Mouse (Mus musculus) neural tube, embryonic 14.5 days (tissue): Measurements from ENCODE around the gene Nkrf. TPM values are rescaled to one million over a fixed set of nuclear protein-coding genes. Genes with fewer than 3 reads are reported as not detected.
A peak's percentile ranks its signal among the peaks of the same experiment; 100 is the strongest.

Experiments
- ATAC-seq: fragments of 200-750 bp; cut with Nextera tagmentation; 2 replicates; pipeline ENCODE4 v1.8.0; 2017; ENCODE audit warnings: low read depth, mild to moderate bottlenecking, moderate TSS enrichment, moderate library complexity
- H3K27ac ChIP-seq: fragments of 300-500 bp; sonication (generic); 2 replicates; pipeline ENCODE4 v1.5.1; 2014; ENCODE audit warnings: low read depth, mild to moderate bottlenecking, control low read depth, low read length, moderate library complexity, mixed read lengths
- H3K27me3 ChIP-seq: fragments of 300-500 bp; sonication (generic); 2 replicates; pipeline ENCODE4 v1.6.1; 2014; ENCODE audit warnings: low read length; ENCODE audit not compliant: control insufficient read depth, insufficient read depth
- H3K36me3 ChIP-seq: fragments of 300-500 bp; sonication (generic); 2 replicates; pipeline ENCODE4 v1.6.1; 2014; ENCODE audit warnings: low read length, mixed read lengths; ENCODE audit not compliant: control insufficient read depth, insufficient read depth
- H3K4me1 ChIP-seq: fragments of 300-500 bp; sonication (generic); 2 replicates; pipeline ENCODE4 v1.6.1; 2014; ENCODE audit warnings: low read length; ENCODE audit not compliant: control insufficient read depth, insufficient read depth
- H3K4me2 ChIP-seq: fragments of 300-500 bp; sonication (generic); 2 replicates; pipeline ENCODE4 v1.6.1; 2014; ENCODE audit warnings: mild to moderate bottlenecking, low read depth, low read length, control low read depth
- H3K4me3 ChIP-seq: fragments of 300-500 bp; sonication (generic); 2 replicates; pipeline ENCODE4 v1.5.1; 2014; ENCODE audit warnings: low read depth, low read length, control low read depth, mixed read lengths
- H3K9ac ChIP-seq: fragments of 300-500 bp; sonication (generic); replicated peaks from 2 replicates; pipeline ENCODE4 v1.6.1; 2014; ENCODE audit warnings: low read depth, mild to moderate bottlenecking, control low read depth, low read length, mixed read lengths
- H3K9me3 ChIP-seq: fragments of 300-500 bp; sonication (generic); 2 replicates; pipeline ENCODE4 v1.6.1; 2016; ENCODE audit warnings: low read length; ENCODE audit not compliant: control insufficient read depth
- WGBS: fragments of 180-500 bp; shearing (Covaris S2); extraction: QIAGEN DNeasy Blood & Tissue Kit; methylation state at CpG from one replicate; pipeline ENCODE4 v1.1.7; 2014; 5-methylcytosine and 5-hydroxymethylcytosine counted together
- polyA plus RNA-seq: library from polyadenylated mRNA; unstranded; fragments of >200 nt; fragmentation: Nextera tagmentation; extraction: Ambion mirVana; gene quantifications from 2 replicates; pipeline ENCODE4 v1.2.1, GENCODE M21; 2014

The Nkrf gene
- 21.4 and 25.6 TPM in 2 replicates for polyA plus RNA-seq

DNA sequence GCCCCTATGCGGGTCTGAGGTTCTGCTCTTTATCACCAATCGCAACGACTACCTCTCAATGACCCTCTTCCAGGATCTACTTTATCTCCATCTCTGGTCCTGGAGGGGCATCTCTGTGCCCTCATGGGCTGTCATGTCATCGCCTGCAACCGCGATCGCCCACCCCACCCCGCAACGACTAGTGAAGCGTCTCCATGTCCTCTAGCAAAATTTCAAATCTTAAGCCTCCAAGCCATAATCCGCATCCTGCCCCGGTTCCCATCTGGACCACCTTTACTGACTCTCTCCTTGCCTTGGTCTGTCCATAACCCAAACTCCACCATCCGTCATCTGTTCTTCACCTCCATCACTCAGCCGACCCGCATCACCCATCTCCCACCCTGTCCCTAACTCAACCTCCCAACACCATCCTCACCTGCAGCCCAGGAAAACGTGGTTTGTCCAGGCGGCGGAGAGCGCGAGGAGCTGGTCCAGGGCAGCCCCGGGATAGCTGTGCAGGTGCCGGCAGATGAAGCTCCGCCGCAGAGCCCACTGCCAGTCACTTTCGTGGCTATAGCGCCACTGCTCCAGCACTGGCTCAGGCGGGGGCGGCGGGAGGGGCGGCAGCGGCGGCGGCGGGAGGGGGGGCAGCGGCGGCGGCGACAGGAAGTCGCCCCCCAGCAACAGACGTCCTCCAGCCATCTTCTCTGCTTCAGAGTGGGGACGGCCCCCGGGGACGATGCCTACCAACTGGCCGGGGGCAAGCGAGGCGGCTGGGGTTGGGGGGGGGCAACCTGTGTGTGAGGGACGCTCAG is at the start of gene Nkrf:
Gene Nkrf (minus strand): TSS at position 579 of the 794 bp plus-strand sequence.
- H3K4me2 ChIP-seq: peak within 1 kb of the TSS; percentile 50
- WGBS: 15% methylated on average over 31 of the region's 47 CpGs
- peak; percentile 76 for ATAC-seq

DNA sequence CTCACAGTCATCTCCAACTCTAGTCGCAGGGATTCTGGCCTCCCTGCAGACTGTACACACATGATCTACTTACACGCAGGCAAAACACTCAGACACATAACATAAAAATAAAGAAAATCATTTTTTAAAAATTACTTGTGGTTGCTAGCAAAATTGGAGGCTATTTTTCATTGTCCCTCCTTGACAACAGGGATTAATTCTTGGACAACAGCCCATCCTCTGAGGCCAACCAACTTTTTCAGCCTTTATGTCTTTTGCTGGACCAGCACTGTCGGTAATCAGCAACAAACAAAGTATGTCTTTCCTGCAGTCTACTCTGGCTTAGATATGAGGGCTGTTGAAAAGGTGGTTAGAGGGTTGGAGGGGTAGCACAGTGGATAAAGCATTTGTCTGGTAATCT is 38.4 kb upstream of the Nkrf start:
- WGBS: 88% methylated on average over 3 of the region's 3 CpGs

More for the DNA sequence above, at the start of gene Nkrf:
- no peaks in the 10 kb centered on the region for H3K36me3 ChIP-seq
- peak within 1 kb of the TSS; percentile 82 for H3K27ac ChIP-seq
- peak within 1 kb of the TSS; percentile 50 for H3K4me3 ChIP-seq
- H3K9ac ChIP-seq: peak within 1 kb of the TSS; percentile 62
- no peaks in the 10 kb centered on the region for H3K9me3 ChIP-seq
- no peaks in the 10 kb centered on the region for H3K4me1 ChIP-seq
- H3K27me3 ChIP-seq: no peaks in the 10 kb centered on the region

DNA sequence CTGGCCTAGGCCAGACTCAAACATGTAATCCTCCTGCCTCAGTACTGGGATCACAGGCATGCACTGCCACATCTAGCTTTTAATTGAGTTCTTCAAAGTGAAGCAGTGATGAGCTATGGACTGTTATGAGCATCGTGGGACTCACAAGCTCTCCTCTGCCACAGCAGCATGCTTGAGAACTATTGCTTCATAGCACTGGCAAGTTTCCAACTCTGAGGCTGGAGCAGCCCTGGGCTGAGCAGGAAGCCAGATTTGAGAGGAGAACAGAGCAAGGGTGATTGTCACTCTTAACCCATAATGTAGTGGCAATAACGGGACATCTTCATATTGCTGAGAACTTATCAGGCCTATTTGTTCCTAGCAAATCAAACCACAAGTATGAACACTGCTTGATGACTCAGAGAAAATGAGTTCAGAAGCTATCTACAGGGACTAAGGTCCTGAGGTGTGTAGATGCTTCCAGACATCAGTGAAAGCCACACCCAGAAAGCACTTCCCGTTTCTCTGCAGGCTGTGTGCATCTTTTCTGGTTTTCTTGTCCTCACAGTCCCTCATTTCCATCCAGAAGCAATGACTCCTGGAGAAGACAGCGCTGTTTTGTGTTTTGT is 37.2 kb upstream of the Nkrf start:
- WGBS: 71% methylated on average over 4 of the region's 4 CpGs

More for the DNA sequence above, 38.4 kb upstream of the Nkrf start:
- Histone ChIP-seq H3K36me3 (no peaks in the 10 kb centered on the region), H3K27ac (no peak overlapping the region), H3K9ac (no peak overlapping the region), H3K27me3 (no peaks in the 10 kb centered on the region), H3K4me1 (no peaks in the 10 kb centered on the region), H3K9me3 (no peaks in the 10 kb centered on the region), H3K4me2 (no peak overlapping the region), H3K4me3 (no peak overlapping the region)
- no peak for ATAC-seq

DNA sequence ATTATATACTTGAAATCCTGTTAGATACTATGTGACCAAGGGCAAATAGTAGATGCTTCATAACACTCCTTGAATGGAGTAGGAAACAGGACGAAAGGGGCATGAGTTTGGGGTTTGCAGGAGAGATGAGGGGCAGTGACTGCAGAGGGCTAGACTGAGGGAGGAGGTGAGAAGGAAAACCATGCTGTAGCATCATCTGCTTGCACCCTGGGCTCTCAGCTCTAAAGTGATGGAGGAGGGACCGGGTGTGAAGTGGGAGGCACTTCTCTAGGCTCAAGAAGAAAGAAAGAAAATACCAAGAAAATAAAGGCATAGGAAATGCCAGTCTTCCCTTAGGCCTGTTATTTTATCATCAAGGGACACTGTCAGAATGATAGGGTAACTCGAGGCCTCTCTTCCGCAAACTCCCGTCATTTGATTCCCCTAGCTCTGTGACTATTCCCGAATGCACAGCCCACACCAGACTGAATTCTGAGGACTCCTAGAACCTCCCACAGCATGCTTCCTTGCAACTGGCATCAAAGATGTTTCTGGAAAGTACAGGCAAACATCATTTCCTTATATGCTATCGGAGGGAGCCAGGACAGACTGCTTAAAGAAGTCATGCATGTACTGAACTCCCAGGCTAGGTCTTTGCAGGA is 32.7 kb upstream of the Nkrf start:
- Histone ChIP-seq H3K27ac (no peak overlapping the region), H3K36me3 (no peaks in the 10 kb centered on the region), H3K4me2 (no peak overlapping the region), H3K9ac (no peak overlapping the region), H3K9me3 (no peaks in the 10 kb centered on the region), H3K4me1 (no peaks in the 10 kb centered on the region), H3K27me3 (no peaks in the 10 kb centered on the region), H3K4me3 (no peak overlapping the region)
- no peak for ATAC-seq
- 83% methylated on average over 7 of the region's 7 CpGs for WGBS

More for the DNA sequence above, 37.2 kb upstream of the Nkrf start:
- H3K9ac ChIP-seq: no peak overlapping the region
- no peak overlapping the region for H3K27ac ChIP-seq
- no peaks in the 10 kb centered on the region for H3K4me1 ChIP-seq
- H3K27me3 ChIP-seq: no peaks in the 10 kb centered on the region
- ATAC-seq: peak; percentile 79; the same call in 1 of the 2 replicates
- H3K4me2 ChIP-seq: no peak overlapping the region
- no peaks in the 10 kb centered on the region for H3K9me3 ChIP-seq
- no peaks in the 10 kb centered on the region for H3K36me3 ChIP-seq
- no peak overlapping the region for H3K4me3 ChIP-seq

DNA sequence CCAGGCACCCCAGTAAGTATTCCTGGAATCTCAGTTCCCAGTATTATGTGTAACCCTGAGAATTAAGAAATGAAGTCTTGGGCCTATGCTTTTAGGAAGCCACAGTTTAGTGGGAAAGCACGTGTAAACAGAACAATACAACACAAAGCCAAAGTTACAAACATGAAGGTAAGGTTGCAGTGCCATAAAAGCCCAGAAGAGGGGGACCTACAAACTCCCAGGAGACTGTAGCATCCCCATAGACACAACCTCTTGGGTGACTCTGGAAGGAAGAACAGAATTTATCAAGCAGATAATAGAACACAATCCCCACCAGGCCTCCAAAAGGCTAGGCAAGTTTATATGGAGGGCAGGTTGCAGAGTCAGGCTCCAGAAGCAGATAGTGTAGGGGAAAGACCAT is 27.9 kb upstream of the Nkrf start:
- no peak for ATAC-seq
- H3K27me3 ChIP-seq: no peaks in the 10 kb centered on the region
- H3K4me1 ChIP-seq: no peaks in the 10 kb centered on the region
- H3K4me3 ChIP-seq: no peak overlapping the region
- no peak overlapping the region for H3K4me2 ChIP-seq
- H3K9me3 ChIP-seq: no peaks in the 10 kb centered on the region
- no peak overlapping the region for H3K27ac ChIP-seq
- WGBS: 46% methylated on average over 1 of the region's 1 CpGs
- no peak overlapping the region for H3K9ac ChIP-seq
- H3K36me3 ChIP-seq: no peaks in the 10 kb centered on the region

DNA sequence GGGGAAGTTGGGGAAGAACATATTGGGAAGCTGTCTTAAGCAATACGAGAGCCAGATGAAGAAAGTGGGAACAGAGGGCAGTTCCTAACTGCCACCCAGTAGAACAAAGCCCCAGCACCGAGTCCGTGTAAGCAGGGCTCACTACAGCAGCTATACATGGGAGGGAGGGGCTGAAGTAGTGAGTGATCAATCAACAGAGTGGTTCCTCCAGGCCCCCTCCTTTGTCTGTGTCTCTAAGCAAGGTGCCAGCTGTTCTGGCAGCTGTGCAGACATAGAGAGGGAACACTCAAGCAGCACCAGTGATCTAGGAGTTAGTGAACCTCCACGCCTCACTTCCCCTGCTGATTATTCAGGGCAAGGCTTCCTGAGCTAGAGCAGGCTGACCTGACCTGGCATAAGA is 27.0 kb upstream of the Nkrf start:
- Histone ChIP-seq H3K9me3 (no peaks in the 10 kb centered on the region), H3K27me3 (no peaks in the 10 kb centered on the region), H3K27ac (no peak overlapping the region), H3K4me3 (no peak overlapping the region), H3K4me2 (no peak overlapping the region), H3K36me3 (no peaks in the 10 kb centered on the region), H3K9ac (no peak overlapping the region), H3K4me1 (no peaks in the 10 kb centered on the region)
- WGBS: 56% methylated on average over 4 of the region's 4 CpGs
- peak; percentile 63; the same call in 1 of the 2 replicates for ATAC-seq

DNA sequence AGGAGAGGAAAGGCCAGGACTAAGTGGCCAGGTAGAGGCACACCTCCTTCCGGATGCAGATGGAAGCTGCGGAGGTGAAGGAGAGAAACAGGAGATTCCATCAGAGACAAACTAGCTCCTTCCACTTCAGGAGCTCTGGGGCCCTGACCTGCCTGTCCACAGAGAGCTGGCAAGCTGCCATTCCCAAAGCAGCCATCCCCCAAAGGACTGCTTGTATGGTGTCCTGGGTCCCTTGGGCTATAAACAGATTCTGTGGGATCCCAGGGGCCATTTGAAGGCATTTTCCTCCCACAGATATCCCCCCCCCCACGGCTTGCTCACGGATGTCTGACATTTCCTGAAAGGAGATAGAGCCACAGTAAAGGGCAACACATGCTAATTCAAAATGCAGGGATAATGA is 26.1 kb upstream of the Nkrf start:
- ATAC-seq: no peak
- Histone ChIP-seq H3K9me3 (no peaks in the 10 kb centered on the region), H3K27me3 (no peaks in the 10 kb centered on the region), H3K4me3 (no peak overlapping the region), H3K9ac (no peak overlapping the region), H3K4me2 (no peak overlapping the region), H3K36me3 (no peaks in the 10 kb centered on the region), H3K27ac (no peak overlapping the region), H3K4me1 (no peaks in the 10 kb centered on the region)
- WGBS: 59% methylated on average over 4 of the region's 4 CpGs

DNA sequence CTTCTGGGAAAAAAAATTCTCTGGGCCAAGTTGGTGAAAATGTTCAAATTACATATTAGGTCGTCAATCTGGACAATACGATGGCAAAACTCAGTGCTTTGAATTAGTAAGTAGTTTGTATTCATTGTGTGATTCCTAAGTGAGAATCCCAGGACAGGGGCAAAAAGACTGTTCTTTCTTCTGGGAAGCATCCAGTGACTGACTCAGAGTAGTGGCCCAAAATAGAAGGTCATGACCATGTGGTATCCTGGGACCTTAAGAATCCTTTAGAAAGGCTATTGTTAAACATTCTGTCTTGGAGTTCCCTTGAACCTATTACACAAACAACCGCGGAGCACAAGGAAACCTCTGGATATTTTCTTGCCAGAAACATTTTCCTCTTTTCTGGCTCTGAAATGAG is 18.6 kb upstream of the Nkrf start:
- Histone ChIP-seq H3K27me3 (no peaks in the 10 kb centered on the region), H3K4me3 (no peak overlapping the region), H3K9me3 (no peaks in the 10 kb centered on the region), H3K27ac (no peak overlapping the region), H3K9ac (no peak overlapping the region), H3K36me3 (no peaks in the 10 kb centered on the region), H3K4me2 (no peak overlapping the region), H3K4me1 (no peaks in the 10 kb centered on the region)
- ATAC-seq: no peak
- 91% methylated on average over 4 of the region's 4 CpGs for WGBS

DNA sequence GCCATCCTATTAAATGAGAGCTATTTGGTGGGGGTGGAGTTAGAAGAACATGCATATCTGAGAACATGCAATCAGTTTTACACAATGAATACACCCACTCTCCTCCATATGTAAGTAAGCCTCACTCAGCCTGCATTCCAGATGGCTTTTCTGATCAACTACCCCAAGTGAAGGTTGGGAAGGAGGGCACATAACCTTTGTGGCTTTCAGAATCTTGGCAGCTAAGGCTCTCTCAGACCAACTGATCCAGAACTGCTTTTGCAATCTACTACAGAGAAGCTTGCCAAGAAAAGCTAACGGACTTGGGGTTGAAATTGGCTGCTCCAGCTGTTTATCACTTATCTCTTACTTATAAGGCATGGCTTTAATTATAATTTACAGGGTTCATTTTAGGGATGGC is 15.1 kb upstream of the Nkrf start:
- whole genome bisulfite sequencing: 77% methylated on average over 1 of the region's 1 CpGs
- no peak overlapping the region for H3K27ac ChIP-seq
- H3K9me3 ChIP-seq: no peaks in the 10 kb centered on the region
- ATAC-seq: no peak
- H3K4me3 ChIP-seq: no peak overlapping the region
- no peaks in the 10 kb centered on the region for H3K27me3 ChIP-seq
- no peaks in the 10 kb centered on the region for H3K4me1 ChIP-seq
- no peak overlapping the region for H3K4me2 ChIP-seq
- H3K36me3 ChIP-seq: no peaks in the 10 kb centered on the region
- no peak overlapping the region for H3K9ac ChIP-seq
